Mouse (Mus musculus) CH12.LX (cell line): ENCODE results near the gene Cfap126.
"Not testable (repeated sequence)": the region's sequence is repeated elsewhere in the genome, so short reads cannot be mapped to it uniquely, and the experiment has no call there.

ENCODE experiments used
- CTCF ChIP-seq, 2 experiments: IDR thresholded peaks in 1 of 2; conservative IDR thresholded peaks in 1 of 2; 2 replicates each; pipeline ENCODE4 v1.5.1; 2011 to 2012; ENCODE audit warnings: low read depth in 2 of 2, low read length in 2 of 2, improper control_type of control experiment in 1 of 2, inconsistent platforms in 1 of 2, mild to moderate bottlenecking in 1 of 2, moderate library complexity in 1 of 2
- JUND ChIP-seq: conservative IDR thresholded peaks from 2 replicates; pipeline ENCODE4 v1.6.1; 2011; ENCODE audit warnings: low read depth, low read length, improper control_type of control experiment
- POLR2A ChIP-seq: IDR thresholded peaks from 2 replicates; pipeline ENCODE4 v1.6.1; 2011; ENCODE audit warnings: low read depth, mild to moderate bottlenecking, improper control_type of control experiment, low read length
- ZNF384 ChIP-seq: IDR thresholded peaks from 2 replicates; pipeline ENCODE4 v1.6.1; 2012; ENCODE audit warnings: low read depth, low read length, improper control_type of control experiment, inconsistent platforms

- not testable (repeated sequence) for TF ChIP-seq CTCF (conservative IDR thresholded peaks at IDR 0.05 in 1 of 2, IDR thresholded peaks at IDR 0.05 in 1 of 2; ENCODE audit: low read depth in 2 of 2, low read length in 2 of 2); JUND; ZNF384; POLR2A
Observed at GRCm38 (mm10) chr1:171137486-171138155, 23.9 kb downstream of the Cfap126 start.
